Mouse (Mus musculus): ENCODE data around the gene 9930021J03Rik.

Gene 9930021J03Rik

GRCm38 (mm10) chr19:29805917-29806785 lies at the start of gene 9930021J03Rik:
TSS of gene 9930021J03Rik (minus strand) at chr19:29805989.
- peak; percentile 98 for DNase-seq

- no peak for DNase-seq
Observed at GRCm38 (mm10) chr19:29853711-29854110, 47.9 kb upstream of the 9930021J03Rik start.

- no peak for DNase-seq
Observed at GRCm38 (mm10) chr19:29851036-29851690, 45.4 kb upstream of the 9930021J03Rik start.

GRCm38 (mm10) chr19:29849924-29850551 lies 44.2 kb upstream of the 9930021J03Rik start:
- DNase-seq: no peak

- DNase-seq: no peak
Observed at GRCm38 (mm10) chr19:29844036-29844661, 38.4 kb upstream of the 9930021J03Rik start.

- no peak for DNase-seq
Observed at GRCm38 (mm10) chr19:29843641-29844035, 37.8 kb upstream of the 9930021J03Rik start.

GRCm38 (mm10) chr19:29842973-29843372 lies 37.2 kb upstream of the 9930021J03Rik start:
- DNase-seq: peak; percentile 39

- DNase-seq: peak; percentile 29
Observed at GRCm38 (mm10) chr19:29840642-29841041, 34.9 kb upstream of the 9930021J03Rik start.

GRCm38 (mm10) chr19:29838636-29839135 lies 32.9 kb upstream of the 9930021J03Rik start:
- no peak for DNase-seq

GRCm38 (mm10) chr19:29838171-29838570 lies 32.4 kb upstream of the 9930021J03Rik start:
- DNase-seq: no peak

- no peak for DNase-seq
Observed at GRCm38 (mm10) chr19:29835364-29836034, 29.7 kb upstream of the 9930021J03Rik start.

- no peak for DNase-seq
Observed at GRCm38 (mm10) chr19:29830911-29831310, 25.1 kb upstream of the 9930021J03Rik start.

GRCm38 (mm10) chr19:29828558-29828957 lies 22.8 kb upstream of the 9930021J03Rik start:
- DNase-seq: no peak

GRCm38 (mm10) chr19:29826686-29827085 lies 20.9 kb upstream of the 9930021J03Rik start:
- DNase-seq: peak; percentile 50

GRCm38 (mm10) chr19:29825003-29825402 lies 19.2 kb upstream of the 9930021J03Rik start:
- no peak for DNase-seq

- DNase-seq: peak; percentile 87
Observed at GRCm38 (mm10) chr19:29824034-29824700, 18.4 kb upstream of the 9930021J03Rik start.

GRCm38 (mm10) chr19:29823456-29824010 lies 17.7 kb upstream of the 9930021J03Rik start:
- peak; percentile 49 for DNase-seq

- peak; percentile 87 for DNase-seq
Observed at GRCm38 (mm10) chr19:29820966-29821365, 15.2 kb upstream of the 9930021J03Rik start.

GRCm38 (mm10) chr19:29812581-29813460 lies 7.0 kb upstream of the 9930021J03Rik start, which contains the start of gene Ranbp6:
TSS of gene Ranbp6 (minus strand) at chr19:29812974.
- DNase-seq: peak; percentile 90

- DNase-seq: no peak
Observed at GRCm38 (mm10) chr19:29810022-29810421, 4.2 kb upstream of the 9930021J03Rik start.

Data from kidney, adult 9 months (tissue).